Mouse (Mus musculus) lung, postnatal 0 days (tissue): Measurements from ENCODE around the gene Bdkrb2. TPM values are rescaled to one million over a fixed set of nuclear protein-coding genes. Genes with fewer than 3 reads are reported as not detected.

ENCODE experiments used
- ATAC-seq: fragments of 200-750 bp; cut with Nextera tagmentation; 2 replicates; pipeline ENCODE4 v1.8.0; 2017; ENCODE audit warnings: moderate library complexity
- DNase-seq: peaks from one replicate; pipeline ENCODE4 v3.0.0-alpha.2; 2016; ENCODE audit warnings: low spot score
- H3K27ac ChIP-seq: fragments of 300-500 bp; sonication (generic); 2 replicates; pipeline ENCODE4 v1.5.1; 2014; ENCODE audit warnings: antibody characterized with exemption, mild to moderate bottlenecking, low read length, mixed read lengths
- H3K27me3 ChIP-seq: fragments of 300-500 bp; sonication (generic); replicated peaks from 2 replicates; pipeline ENCODE4 v1.6.1; 2014; ENCODE audit warnings: low read length, mixed read lengths; ENCODE audit not compliant: insufficient read depth
- H3K36me3 ChIP-seq: fragments of 300-500 bp; sonication (generic); 2 replicates; pipeline ENCODE4 v1.6.1; 2014; ENCODE audit warnings: low read length, mixed read lengths; ENCODE audit not compliant: insufficient read depth
- H3K4me1 ChIP-seq: fragments of 300-500 bp; sonication (generic); 2 replicates; pipeline ENCODE4 v1.6.1; 2014; ENCODE audit warnings: antibody characterized with exemption, low read depth, low read length, mixed read lengths; ENCODE audit not compliant: insufficient read depth
- H3K4me2 ChIP-seq: fragments of 300-500 bp; sonication (generic); replicated peaks from 2 replicates; pipeline ENCODE4 v1.6.1; 2014; ENCODE audit warnings: low read depth, mild to moderate bottlenecking, low read length, moderate library complexity, mixed read lengths
- H3K4me3 ChIP-seq: fragments of 300-500 bp; sonication (generic); 2 replicates; pipeline ENCODE4 v1.5.1; 2014; ENCODE audit warnings: low read depth, low read length
- H3K9ac ChIP-seq: fragments of 300-500 bp; sonication (generic); replicated peaks from 2 replicates; pipeline ENCODE4 v1.6.1; 2014; ENCODE audit warnings: low read depth, mild to moderate bottlenecking
- H3K9me3 ChIP-seq: fragments of 300-500 bp; sonication (generic); 2 replicates; pipeline ENCODE4 v1.6.1; 2016; ENCODE audit warnings: low read length, mixed read lengths
- CTCF ChIP-seq: IDR thresholded peaks from 2 replicates; pipeline ENCODE4 v1.5.1; 2016; ENCODE audit warnings: antibody characterized with exemption, mild to moderate bottlenecking
- EP300 ChIP-seq: IDR thresholded peaks from 2 replicates; pipeline ENCODE4 v1.6.1; 2016; ENCODE audit warnings: antibody characterized with exemption, mild to moderate bottlenecking, control low read depth
- WGBS: fragments of 180-500 bp; shearing (Covaris S2); extraction: QIAGEN DNeasy Blood & Tissue Kit; methylation state at CpG from one replicate; pipeline ENCODE4 v1.1.7; 2014; 5-methylcytosine and 5-hydroxymethylcytosine counted together
- polyA plus RNA-seq: library from polyadenylated mRNA; unstranded; fragments of >200 nt; fragmentation: Nextera tagmentation; extraction: Ambion mirVana; gene quantifications from 2 replicates; pipeline ENCODE4 v1.2.1, GENCODE M21; 2015

Gene Bdkrb2
- polyA plus RNA-seq, 1 experiment from 2014 or later: 2.5 TPM

DNA sequence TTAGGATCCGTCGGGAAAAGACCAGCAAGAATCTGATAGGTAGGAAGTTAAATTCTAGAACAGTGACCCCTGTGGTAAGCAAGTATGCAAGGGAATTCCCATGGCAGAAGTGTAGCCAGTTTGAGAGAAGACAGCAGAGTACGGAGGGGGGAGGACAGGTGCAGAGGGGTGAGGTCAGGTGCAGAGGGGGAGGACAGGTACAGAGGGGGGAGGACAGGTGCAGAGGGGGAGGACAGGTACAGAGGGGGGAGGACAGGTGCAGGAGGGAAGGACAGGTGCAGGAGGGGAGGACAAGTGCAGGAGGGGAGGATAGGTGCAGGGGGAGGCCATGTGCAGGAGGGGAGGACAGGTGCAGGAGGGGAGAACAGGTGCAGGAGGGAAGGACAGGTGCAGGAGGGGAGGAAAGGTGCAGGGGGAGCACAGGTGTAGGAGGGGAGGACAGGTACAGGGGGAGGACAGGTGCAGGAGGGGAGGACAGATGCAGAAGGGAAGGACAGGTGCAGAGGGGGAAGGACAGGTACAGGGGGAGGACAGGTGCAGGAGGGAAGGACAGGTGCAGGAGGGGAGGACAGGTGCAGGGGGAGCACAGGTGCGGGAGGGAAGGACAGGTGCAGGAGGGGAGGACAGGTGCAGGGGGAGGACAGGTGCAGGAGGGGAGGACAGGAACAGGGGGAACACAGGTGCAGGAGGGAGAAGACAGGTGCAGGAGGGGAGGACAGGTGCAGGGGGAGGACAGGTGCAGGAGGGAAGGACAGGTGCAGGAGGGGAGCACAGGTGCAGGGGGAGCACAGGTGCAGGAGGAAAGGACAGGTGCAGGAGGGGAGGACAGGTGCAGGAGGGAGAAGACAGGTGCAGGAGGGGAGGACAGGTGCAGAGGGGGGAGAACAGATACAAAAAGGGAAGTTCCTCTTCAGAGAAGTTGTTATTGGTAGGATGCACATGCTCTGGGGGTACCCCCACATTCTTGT, 12.9 kb upstream of the Bdkrb2 start:
- Histone ChIP-seq H3K4me3 (no peak overlapping the region), H3K4me2 (no peak overlapping the region), H3K4me1 (peaks cover 26% of the 10 kb centered on the region; the same call in 1 of the 2 replicates), H3K9ac (no peak overlapping the region), H3K9me3 (no peaks in the 10 kb centered on the region), H3K27me3 (no peaks in the 10 kb centered on the region), H3K36me3 (no peaks in the 10 kb centered on the region), H3K27ac (no peak overlapping the region)
- WGBS: 57% methylated on average over 4 of the region's 4 CpGs
- DNase-seq (no peak), ATAC-seq (no peak)
- no peak; the same call in 1 of the 2 replicates for TF ChIP-seq CTCF
- TF ChIP-seq EP300: no peak

DNA sequence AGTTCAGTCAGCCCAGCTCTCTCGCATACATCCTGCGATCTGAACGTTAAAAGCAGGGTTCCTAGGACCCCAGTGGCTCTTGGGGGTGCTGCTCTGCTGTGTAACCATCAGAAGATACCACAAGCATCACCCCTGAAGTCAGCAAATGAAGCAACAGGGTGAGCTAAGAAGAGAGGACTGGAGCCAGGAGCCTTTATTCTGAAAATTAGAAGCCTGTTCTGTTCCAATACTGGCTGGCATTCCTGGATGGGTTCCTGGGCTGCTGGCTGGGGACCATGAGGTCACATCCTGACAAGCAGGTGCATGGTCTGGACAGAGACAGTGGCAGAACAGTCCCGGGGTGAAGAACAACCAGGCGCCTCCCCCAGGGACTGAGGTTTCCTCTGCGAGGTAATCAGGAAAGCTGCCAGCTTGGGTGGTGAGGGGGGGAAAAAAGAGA, 11.5 kb upstream of the Bdkrb2 start:
- DNase-seq (no peak), ATAC-seq (peak; percentile 12; the same call in 1 of the 2 replicates)
- 29% methylated on average over 6 of the region's 6 CpGs for WGBS
- H3K9ac ChIP-seq: no peak overlapping the region
- H3K9me3 ChIP-seq: no peaks in the 10 kb centered on the region
- H3K36me3 ChIP-seq: no peaks in the 10 kb centered on the region
- no peak overlapping the region for H3K4me3 ChIP-seq
- no peaks in the 10 kb centered on the region for H3K27me3 ChIP-seq
- peak overlapping the region; percentile 63 for H3K27ac ChIP-seq
- H3K4me1 ChIP-seq: peaks cover 16% of the 10 kb centered on the region; the same call in 1 of the 2 replicates
- TF ChIP-seq EP300 (no peak), CTCF (no peak)
- H3K4me2 ChIP-seq: no peak overlapping the region

DNA sequence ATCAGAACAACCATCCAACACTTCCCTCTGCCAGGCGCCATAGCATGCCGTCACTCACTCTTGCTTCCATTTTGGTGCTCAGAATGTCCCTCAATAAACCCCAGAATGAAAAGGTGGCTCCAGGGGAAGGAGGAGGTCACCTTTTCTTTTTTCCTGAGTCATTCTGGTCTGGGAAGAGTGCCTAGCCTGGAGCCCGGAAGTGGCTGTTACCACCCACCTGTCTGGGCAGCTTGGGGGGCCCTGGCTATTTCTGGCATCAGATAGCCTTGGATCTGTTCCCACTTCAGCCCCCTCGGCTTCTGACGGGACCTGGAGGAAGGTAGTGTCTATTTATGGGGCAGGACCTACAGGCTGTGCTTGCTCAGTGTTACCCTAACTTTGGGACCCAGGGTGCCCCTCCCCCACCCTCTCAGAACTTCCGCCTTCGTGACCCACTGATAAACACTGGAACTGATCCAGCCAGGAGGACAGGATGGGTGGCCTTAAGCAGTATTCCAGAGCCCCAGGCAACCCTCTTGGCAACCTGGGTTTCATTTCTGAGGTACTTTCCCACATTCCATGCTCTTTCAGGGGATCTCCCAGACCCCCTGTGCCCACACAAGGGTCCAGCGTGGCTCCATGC, 8.8 kb upstream of the Bdkrb2 start:
- 36% methylated on average over 8 of the region's 8 CpGs for WGBS
- peak; percentile 15 for DNase-seq
- peaks cover 10% of the 10 kb centered on the region; the same call in 1 of the 2 replicates for H3K4me1 ChIP-seq
- H3K9ac ChIP-seq: no peak overlapping the region
- H3K27me3 ChIP-seq: no peaks in the 10 kb centered on the region
- TF ChIP-seq CTCF (no peak), EP300 (peak; percentile 66; the same call in 1 of the 2 replicates)
- H3K4me2 ChIP-seq: no peak overlapping the region
- H3K9me3 ChIP-seq: no peaks in the 10 kb centered on the region
- no peak overlapping the region for H3K27ac ChIP-seq
- H3K4me3 ChIP-seq: no peak overlapping the region
- ATAC-seq: peak; percentile 43; the same call in 1 of the 2 replicates
- no peaks in the 10 kb centered on the region for H3K36me3 ChIP-seq

DNA sequence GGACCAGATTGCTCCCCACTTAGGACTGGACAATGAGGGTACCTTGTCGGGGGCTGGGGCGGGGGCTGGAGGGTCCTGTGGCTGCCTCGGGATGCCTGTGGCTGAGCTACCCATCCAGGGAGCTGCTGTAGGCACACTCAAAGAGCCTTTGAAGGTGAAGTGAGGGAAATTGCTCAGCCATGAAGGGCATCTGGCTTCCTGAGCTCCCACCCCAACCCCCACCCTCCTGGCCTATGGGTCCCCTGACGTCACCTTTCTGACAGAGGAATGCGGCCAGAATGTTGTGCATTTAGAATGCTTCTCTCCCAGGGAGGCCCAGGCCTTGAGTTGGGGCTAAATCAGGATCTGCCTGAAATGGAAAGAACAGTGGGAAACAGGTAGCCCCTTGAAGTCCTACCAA, 7.9 kb upstream of the Bdkrb2 start:
- Histone ChIP-seq H3K4me2 (no peak overlapping the region), H3K9me3 (no peaks in the 10 kb centered on the region), H3K9ac (no peak overlapping the region), H3K4me1 (peaks cover 10% of the 10 kb centered on the region; the same call in 1 of the 2 replicates), H3K27me3 (no peaks in the 10 kb centered on the region), H3K36me3 (no peaks in the 10 kb centered on the region), H3K27ac (no peak overlapping the region), H3K4me3 (no peak overlapping the region)
- DNase-seq (peak; percentile 44), ATAC-seq (peak; percentile 45)
- WGBS: 49% methylated on average over 5 of the region's 5 CpGs
- no peak for TF ChIP-seq CTCF
- TF ChIP-seq EP300: no peak

DNA sequence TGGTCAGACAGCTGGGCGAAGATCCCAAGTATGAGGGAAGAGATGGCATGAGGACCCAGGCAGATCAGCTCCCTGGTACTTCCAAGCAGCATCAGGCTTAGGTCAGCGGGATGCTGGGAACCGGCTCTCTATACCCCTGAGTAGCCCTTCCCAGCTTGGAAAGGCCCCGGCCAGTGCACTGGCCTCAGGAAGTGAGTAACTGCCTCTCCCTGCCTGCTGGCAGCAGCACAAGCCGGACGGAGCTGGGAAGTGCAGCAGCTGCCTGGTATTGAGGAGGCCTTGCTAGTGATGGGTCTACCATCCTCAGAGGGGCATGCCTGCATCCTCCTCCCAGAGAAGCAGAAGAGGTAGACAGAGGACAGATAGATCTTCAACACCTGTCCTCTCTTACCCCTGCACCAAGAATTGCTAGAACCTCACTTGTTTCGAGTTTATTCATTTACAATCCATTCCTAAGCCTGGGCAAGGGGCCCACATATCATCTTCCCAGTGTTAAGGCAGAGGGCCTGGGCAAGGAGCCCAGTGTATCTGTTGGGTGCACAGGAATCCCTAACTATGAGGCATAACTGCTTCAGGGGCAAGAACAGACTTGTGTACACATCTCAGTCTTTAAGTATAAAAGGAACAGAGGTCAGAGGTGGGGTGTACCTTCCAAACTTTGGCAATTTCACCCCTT, 5.6 kb upstream of the Bdkrb2 start:
- no peak overlapping the region for H3K4me3 ChIP-seq
- H3K9me3 ChIP-seq: no peaks in the 10 kb centered on the region
- no peak overlapping the region for H3K4me2 ChIP-seq
- no peaks in the 10 kb centered on the region for H3K36me3 ChIP-seq
- peak; percentile 31 for TF ChIP-seq CTCF
- no peak for TF ChIP-seq EP300
- peak; percentile 50 for DNase-seq
- H3K27ac ChIP-seq: peak overlapping the region; percentile 71
- peaks cover 10% of the 10 kb centered on the region; the same call in 1 of the 2 replicates for H3K4me1 ChIP-seq
- no peak overlapping the region for H3K9ac ChIP-seq
- peak; percentile 80 for ATAC-seq
- H3K27me3 ChIP-seq: 0 out of 2 replicates have a peak, but pooled peaks cover 6% of the 10 kb centered on the region
- 51% methylated on average over 7 of the region's 7 CpGs for WGBS
